Mouse (Mus musculus) lung, postnatal 25 days (tissue): ENCODE results near the gene Gm12216.

Source experiments
- DNase-seq: peaks from one replicate; pipeline ENCODE4 v3.0.0; 2022; ENCODE audit warnings: low spot score

Gm12216 gene

GRCm38 (mm10) chr11:53821230-53821944 lies 37.7 kb downstream of the Gm12216 start:
- DNase-seq: no peak

- no peak for DNase-seq
Measured at GRCm38 (mm10) chr11:53820516-53821170, 38.4 kb downstream of the Gm12216 start.

GRCm38 (mm10) chr11:53819511-53819910 lies 39.5 kb downstream of the Gm12216 start:
- no peak for DNase-seq

DNA sequence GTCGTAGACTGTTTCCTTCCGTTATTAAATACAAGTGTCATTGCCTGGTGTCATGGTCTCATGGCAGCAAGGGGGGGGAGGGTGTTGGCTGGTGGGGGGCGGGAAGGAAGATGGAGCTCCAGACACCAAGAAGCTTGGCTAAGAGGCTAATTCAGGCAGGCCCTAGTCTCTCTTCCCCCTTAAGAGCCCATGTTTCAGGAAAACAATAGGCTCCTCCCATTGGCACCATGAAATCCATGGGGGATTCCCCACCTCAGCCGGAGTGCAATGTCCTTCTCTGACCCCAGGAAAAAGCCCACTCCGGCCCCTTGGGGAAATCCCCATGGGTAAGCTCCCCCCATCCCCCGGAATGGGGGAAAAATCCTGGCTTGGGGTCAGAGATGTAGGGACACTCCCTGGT lies 40.3 kb downstream of the Gm12216 start:
- peak; percentile 66 for DNase-seq

DNA sequence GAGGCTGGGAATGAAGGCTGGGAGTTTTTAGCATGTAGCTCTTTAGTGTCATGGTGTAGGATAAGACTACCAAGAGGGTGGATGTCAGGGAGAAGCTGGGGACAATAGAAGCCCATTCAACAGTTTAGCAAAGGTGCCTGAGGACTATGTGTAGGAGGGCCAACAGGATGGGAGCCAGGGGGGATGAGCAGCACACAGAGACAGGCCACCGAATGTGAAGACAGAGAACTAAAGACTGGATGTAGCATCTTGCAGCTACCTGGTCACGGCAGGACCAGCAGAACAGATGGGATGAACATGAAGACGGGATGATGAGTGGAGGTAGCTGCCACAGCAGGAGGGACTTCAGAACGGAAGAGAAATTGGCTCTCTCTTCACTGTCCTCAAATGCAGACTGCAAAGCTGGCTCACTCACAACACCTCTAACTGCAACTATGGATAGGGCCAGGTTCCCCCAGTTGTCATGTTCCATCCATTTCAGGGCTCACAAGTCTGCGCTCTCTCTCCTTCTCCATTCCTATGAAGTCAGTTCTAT lies 42.1 kb downstream of the Gm12216 start:
- DNase-seq: no peak

DNA sequence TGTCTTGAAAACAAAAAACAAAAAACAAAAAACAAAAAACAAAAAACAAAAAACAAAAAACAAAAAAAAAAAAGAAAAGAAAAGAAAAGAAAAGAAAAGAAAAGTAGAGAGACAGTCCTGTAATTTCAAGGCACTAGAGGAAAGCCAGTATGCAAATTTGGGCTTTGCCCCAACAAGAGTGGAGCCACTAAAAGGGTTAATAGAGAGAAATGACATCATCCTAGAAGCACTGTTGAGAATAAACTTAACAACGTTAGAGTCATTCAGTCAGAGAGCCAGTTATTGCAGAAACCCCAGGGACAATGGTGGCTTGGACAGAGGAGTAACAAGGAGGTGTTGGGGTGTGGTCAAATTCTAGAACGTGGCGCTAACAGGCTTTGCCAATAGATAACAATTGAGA lies 44.2 kb downstream of the Gm12216 start:
- DNase-seq: no peak

- DNase-seq: peak; percentile 49
Measured at GRCm38 (mm10) chr11:53813001-53813868, 45.8 kb downstream of the Gm12216 start.

DNA sequence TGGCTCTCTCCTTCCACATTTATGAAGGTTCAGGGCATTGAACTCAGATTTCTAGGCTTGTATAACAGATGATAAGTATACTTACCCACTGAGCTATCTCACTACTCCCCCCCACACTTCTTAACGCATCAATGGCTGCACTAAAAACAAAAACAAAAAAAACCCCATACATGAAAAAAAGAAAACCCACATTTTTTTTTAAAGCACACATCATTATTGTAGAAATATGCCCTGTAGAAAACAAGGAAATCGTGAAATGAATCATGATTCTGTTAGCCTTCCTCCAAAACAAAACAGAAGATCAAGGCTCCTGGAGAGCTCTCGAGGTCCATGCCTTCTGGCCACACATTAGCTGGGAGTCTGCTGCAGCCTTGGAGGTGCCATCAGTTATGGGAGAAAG lies 47.7 kb downstream of the Gm12216 start:
- DNase-seq: no peak

GRCm38 (mm10) chr11:53810749-53811148 lies 48.3 kb downstream of the Gm12216 start:
- DNase-seq: no peak

DNA sequence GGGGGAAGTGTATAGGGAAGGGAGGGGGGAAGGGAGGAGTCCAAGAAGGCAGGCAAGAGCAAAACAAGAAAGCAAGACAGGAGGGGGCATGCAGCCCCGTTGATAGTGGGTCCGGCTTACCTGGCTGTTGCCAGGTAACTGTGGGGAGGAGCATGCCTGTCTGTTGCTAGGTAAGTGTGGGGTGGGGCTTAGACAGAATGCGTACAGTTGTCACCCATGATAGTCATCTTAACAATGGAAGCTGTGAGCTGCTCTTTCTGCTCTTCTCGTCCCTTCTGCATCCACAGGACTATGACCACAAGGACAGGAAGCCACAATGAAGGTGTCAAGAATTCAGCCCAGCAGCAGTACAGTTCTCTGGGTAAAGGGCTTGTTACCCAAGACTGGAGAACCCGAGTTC lies 48.9 kb downstream of the Gm12216 start:
- no peak for DNase-seq

GRCm38 (mm10) chr11:53809354-53809753 lies 49.7 kb downstream of the Gm12216 start:
- peak; percentile 72 for DNase-seq

GRCm38 (mm10) chr11:53805786-53806185 lies 53.3 kb downstream of the Gm12216 start:
- peak; percentile 93 for DNase-seq

DNA sequence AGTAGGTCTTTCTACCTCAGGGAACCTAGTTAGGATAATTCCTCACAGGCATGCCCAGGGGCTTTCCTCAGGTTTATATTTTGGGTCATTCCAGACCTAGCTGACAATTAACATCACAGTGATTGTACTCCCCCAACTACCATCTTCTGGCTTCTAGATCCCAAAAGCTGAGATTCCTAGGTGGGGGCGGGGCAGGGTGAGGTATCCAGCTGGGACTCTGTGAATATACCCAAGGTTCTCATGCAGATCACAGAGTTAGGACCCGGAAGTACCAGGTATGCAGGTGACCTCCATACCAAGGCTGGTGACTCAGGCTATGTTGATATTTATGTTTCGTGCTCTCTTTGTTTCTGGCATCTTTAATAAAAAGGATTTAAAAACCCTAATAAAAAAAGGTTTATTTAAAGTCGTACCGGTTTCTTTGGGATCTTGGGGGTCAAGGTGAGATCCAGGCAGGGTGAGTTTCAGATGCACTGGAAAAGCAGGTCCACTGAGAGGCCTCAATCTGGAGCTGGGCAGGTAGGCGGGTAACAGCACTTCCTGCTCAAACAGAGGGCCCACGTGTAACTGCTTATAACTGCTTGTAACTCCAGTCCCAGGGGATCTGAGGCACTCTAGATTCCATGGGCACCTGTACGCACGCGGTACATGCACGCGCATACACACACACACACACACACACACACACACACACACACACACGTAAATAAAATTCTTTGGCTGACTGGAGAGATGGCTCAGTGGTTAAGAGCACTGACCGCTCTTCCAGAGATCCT lies 54.3 kb downstream of the Gm12216 start:
- DNase-seq: no peak

DNA sequence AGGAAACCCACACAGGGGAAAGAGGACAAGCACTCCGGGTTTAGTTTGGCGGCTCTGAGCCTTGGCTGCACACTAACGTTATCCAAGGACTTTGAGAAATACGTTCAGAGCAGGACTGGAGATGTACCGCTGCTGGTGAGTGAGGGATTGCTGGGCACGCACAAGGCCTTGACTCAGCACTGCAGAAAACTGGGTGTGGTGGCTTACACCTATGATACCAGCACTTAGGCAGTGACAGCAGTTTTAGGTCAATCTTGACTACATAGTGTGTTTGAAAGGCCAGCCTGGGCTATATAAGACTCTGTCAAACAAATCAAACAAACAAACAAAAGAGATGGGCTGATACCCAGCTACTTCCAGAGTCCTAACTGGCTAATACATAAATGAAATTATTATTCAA lies 55.6 kb downstream of the Gm12216 start:
- DNase-seq: no peak

GRCm38 (mm10) chr11:53803093-53803492 lies 56.0 kb downstream of the Gm12216 start:
- no peak for DNase-seq

GRCm38 (mm10) chr11:53800975-53801374 lies 58.1 kb downstream of the Gm12216 start:
- no peak for DNase-seq

GRCm38 (mm10) chr11:53800036-53800435 lies 59.0 kb downstream of the Gm12216 start:
- DNase-seq: no peak

DNA sequence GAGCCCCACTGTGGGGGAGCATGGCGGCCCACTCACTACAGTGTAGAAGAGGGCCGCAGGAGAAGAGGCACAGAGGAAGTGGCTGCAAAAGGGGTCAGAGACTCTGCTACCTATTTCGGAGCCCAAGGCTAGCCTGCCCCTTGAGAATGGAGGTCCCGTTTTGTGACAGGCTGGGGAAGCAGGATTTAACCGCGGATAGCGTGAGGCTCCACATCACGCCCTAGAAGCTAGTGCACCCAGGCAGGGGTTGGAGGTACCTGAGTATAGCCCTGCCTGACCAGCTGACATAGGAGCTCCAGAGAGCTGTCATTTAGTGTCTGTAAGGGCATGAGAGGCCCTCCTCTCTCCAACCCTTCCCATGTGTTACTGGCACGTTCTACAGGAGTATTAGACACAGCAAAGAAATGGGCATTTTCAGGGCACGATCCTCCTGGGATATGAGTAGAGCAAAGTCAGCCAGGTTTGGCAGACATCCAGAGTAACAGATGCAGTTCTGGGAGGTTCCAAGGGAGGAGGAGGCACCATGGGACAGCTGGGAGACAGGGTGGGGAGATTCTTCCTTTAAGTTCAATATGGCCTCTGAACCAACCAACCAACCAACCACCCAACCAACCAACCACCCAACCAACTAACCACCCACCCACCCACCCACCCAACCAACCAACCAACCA lies 60.9 kb downstream of the Gm12216 start:
- DNase-seq: no peak

DNA sequence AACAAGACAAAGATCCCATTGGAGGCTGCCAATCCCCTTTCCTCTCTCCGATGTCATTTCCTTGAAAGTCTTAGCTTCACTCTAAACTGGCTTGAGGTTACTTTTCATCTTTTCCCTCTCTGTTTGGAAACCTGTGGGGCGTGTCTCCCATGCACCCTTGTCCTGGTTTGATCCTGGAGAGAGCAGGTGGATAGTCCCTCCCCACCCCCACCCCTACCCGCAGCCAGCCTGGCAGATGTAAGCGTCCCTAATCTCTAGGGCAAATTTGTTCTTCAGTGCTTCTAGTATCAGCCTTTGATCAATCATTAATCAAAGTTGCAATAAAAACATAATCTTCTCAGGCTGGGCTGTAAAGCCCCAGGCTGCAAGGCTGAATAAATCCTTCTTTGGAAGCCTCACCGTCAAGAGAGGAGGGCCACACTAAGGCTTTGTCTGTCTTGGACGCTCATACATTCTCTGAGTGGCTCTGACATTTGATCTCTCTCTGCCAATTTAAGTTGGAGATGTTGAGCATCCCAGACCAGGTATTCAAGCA lies 61.6 kb downstream of the Gm12216 start:
- DNase-seq: no peak

- DNase-seq: peak; percentile 88
Measured at GRCm38 (mm10) chr11:53796409-53797151, 62.5 kb downstream of the Gm12216 start.
